Mouse (Mus musculus): ENCODE results near the gene Slit1.

DNA sequence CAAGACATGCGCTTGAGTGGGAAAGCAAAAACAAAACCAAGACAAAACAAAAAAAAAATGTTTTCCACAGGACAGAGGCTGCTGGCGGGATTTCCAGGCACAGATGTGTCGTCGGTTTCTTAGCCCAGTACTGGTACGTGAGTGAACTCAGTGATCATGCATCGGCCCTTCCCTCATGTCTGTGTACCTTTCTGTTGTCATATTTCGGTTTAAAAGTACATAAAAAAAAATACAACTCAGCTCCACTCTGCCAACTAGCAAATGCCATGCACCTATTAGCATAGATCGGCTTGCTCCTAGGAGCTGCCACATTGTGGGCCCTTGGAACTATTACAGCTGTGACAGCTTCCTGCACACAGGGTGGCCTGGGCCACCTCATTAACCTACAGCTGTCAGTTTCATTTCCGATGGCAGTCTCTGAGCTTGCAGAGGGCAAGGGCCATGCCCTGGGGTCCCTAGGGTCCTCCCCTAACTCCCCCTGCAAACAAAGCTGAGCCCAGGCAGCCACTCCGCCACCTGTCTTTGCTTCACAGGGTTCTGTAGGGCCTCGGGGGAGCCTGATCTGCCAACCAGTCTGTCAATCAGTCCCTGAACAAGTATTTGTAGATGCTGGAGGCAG, 127.8 kb downstream of the Slit1 start:
- TF ChIP-seq POLR2A (IDR thresholded peaks at IDR 0.05; ENCODE audit: insufficient read length, low read depth), result no peak
- no peak for TF ChIP-seq MAX (IDR thresholded peaks at IDR 0.05; ENCODE audit: low read depth)
- no peak for TF ChIP-seq MYOD1 (IDR thresholded peaks at IDR 0.05; ENCODE audit: control insufficient read depth in 1 of 3, insufficient read length in 2 of 3, low read depth in 2 of 3)
- no peak for TF ChIP-seq POLR2AphosphoS2 (IDR thresholded peaks at IDR 0.05; ENCODE audit: insufficient read length, low read depth)
- TF ChIP-seq REST (IDR thresholded peaks at IDR 0.05; ENCODE audit: insufficient read depth, insufficient read length), result no peak
- TF ChIP-seq CEBPB (IDR thresholded peaks at IDR 0.05; ENCODE audit: insufficient read depth, poor library complexity, severe bottlenecking), result no peak
- no peak for TF ChIP-seq MYOG (IDR thresholded peaks at IDR 0.05; ENCODE audit: control insufficient read depth in 1 of 3, insufficient read depth in 1 of 3, insufficient read length in 2 of 3, low read depth in 2 of 3)
- TF ChIP-seq USF1 (IDR thresholded peaks at IDR 0.05; ENCODE audit: low read depth), result no peak
- no peak for TF ChIP-seq E2F4 (IDR thresholded peaks at IDR 0.05; ENCODE audit: insufficient read depth)
- no peak for TF ChIP-seq SRF (IDR thresholded peaks at IDR 0.05; ENCODE audit: control insufficient read depth, insufficient read length, low read depth)
- no peak for TF ChIP-seq TCF12 (IDR thresholded peaks at IDR 0.05; ENCODE audit: insufficient read depth, poor library complexity, severe bottlenecking)
